Mouse (Mus musculus) myocyte (in vitro differentiated cells): ENCODE data around the gene Ntn5.

Source experiments
- CEBPB ChIP-seq: IDR thresholded peaks from 2 replicates; pipeline ENCODE4 v1.6.1; 2011; ENCODE audit warnings: mild to moderate bottlenecking, moderate library complexity; ENCODE audit not compliant: poor library complexity, insufficient read depth, severe bottlenecking
- E2F4 ChIP-seq: IDR thresholded peaks from one replicate; pipeline ENCODE4 v1.6.1; 2011; ENCODE audit warnings: mild to moderate bottlenecking, control low read depth, moderate library complexity; ENCODE audit not compliant: insufficient read depth
- MAX ChIP-seq: IDR thresholded peaks from one replicate; pipeline ENCODE4 v1.6.1; 2011; ENCODE audit warnings: low read depth, mild to moderate bottlenecking, control low read depth
- MYOG ChIP-seq, 3 experiments: IDR thresholded peaks; one replicate each; pipeline ENCODE4 v1.6.1; 2011; ENCODE audit warnings: control low read depth in 2 of 3, low read depth in 2 of 3, mild to moderate bottlenecking in 2 of 3; ENCODE audit not compliant: insufficient read length in 2 of 3, control insufficient read depth in 1 of 3, insufficient read depth in 1 of 3
- POLR2A ChIP-seq: IDR thresholded peaks from one replicate; pipeline ENCODE4 v1.6.1; 2011; ENCODE audit warnings: low read depth, mild to moderate bottlenecking, control low read depth, moderate library complexity; ENCODE audit not compliant: insufficient read length
- POLR2AphosphoS2 ChIP-seq: IDR thresholded peaks from one replicate; pipeline ENCODE4 v1.6.1; 2011; ENCODE audit warnings: low read depth, control low read depth; ENCODE audit not compliant: insufficient read length
- REST ChIP-seq: IDR thresholded peaks from one replicate; pipeline ENCODE4 v1.6.1; 2011; ENCODE audit warnings: mild to moderate bottlenecking, control low read depth, moderate library complexity; ENCODE audit not compliant: insufficient read depth, insufficient read length
- TCF12 ChIP-seq: IDR thresholded peaks from one replicate; pipeline ENCODE4 v1.6.1; 2011; ENCODE audit warnings: mild to moderate bottlenecking, control low read depth; ENCODE audit not compliant: poor library complexity, insufficient read depth, severe bottlenecking
- USF1 ChIP-seq: IDR thresholded peaks from one replicate; pipeline ENCODE4 v1.6.1; 2011; ENCODE audit warnings: low read depth, mild to moderate bottlenecking, control low read depth, moderate library complexity

- TF ChIP-seq REST (no peak), MAX (no peak), POLR2A (no peak), CEBPB (no peak), USF1 (no peak), E2F4 (no peak), POLR2AphosphoS2 (no peak), TCF12 (no peak), MYOG (IDR thresholded peaks at IDR 0.05; ENCODE audit: control insufficient read depth in 1 of 3, insufficient read depth in 1 of 3, insufficient read length in 2 of 3, low read depth in 2 of 3) (no peak)
These were observed 29.3 kb upstream of the Ntn5 start for GRCm38 (mm10) chr7:45654424-45655047.
